Mouse (Mus musculus) ES-Bruce4 (cell line): ENCODE measurements around the gene Gm42791. TPM values are rescaled to one million over a fixed set of nuclear protein-coding genes. Genes with fewer than 3 reads are reported as not detected.
A peak's percentile ranks its signal among the peaks of the same experiment; 100 is the strongest.

Experiments used
- H3K27ac ChIP-seq: 2 replicates; pipeline ENCODE4 v1.5.1; 2012; ENCODE audit warnings: low read length, inconsistent platforms; ENCODE audit not compliant: insufficient read depth
- H3K27me3 ChIP-seq: 2 replicates; pipeline ENCODE4 v1.6.1; 2012; ENCODE audit warnings: mild to moderate bottlenecking, low read length, inconsistent platforms; ENCODE audit not compliant: control insufficient read depth, poor library complexity, insufficient read depth, severe bottlenecking
- H3K36me3 ChIP-seq: 2 replicates; pipeline ENCODE4 v1.6.1; 2012; ENCODE audit warnings: inconsistent platforms, mild to moderate bottlenecking, low read length, moderate library complexity; ENCODE audit not compliant: control insufficient read depth, poor library complexity, insufficient read depth, severe bottlenecking
- H3K4me1 ChIP-seq: one replicate; pipeline ENCODE4 v1.8.1; 2011; ENCODE audit warnings: low read length; ENCODE audit not compliant: control insufficient read depth, insufficient read depth
- H3K4me3 ChIP-seq: 2 replicates; pipeline ENCODE4 v1.5.1; 2011; ENCODE audit warnings: low read depth, mild to moderate bottlenecking, low read length
- H3K9ac ChIP-seq: 2 replicates; pipeline ENCODE4 v1.6.1; 2012; ENCODE audit warnings: low read depth, mild to moderate bottlenecking, inconsistent platforms; ENCODE audit not compliant: poor library complexity, severe bottlenecking
- H3K9me3 ChIP-seq: replicated peaks from 2 replicates; pipeline ENCODE4 v1.6.1; 2012; ENCODE audit warnings: mild to moderate bottlenecking, low read length, inconsistent platforms; ENCODE audit not compliant: control insufficient read depth, poor library complexity, insufficient read depth, severe bottlenecking
- CTCF ChIP-seq: IDR thresholded peaks from one replicate; pipeline ENCODE4 v1.8.1; 2011; ENCODE audit warnings: low read depth, low read length
- EP300 ChIP-seq: IDR thresholded peaks from 2 replicates; pipeline ENCODE4 v1.6.1; 2011; ENCODE audit warnings: low read depth, low read length; ENCODE audit not compliant: insufficient read depth
- POLR2A ChIP-seq: IDR thresholded peaks from one replicate; pipeline ENCODE4 v1.8.1; 2011; ENCODE audit warnings: low read length; ENCODE audit not compliant: insufficient read depth
- polyA plus RNA-seq: library from polyadenylated mRNA; stranded (reverse); fragments of >200 nt; gene quantifications from 2 replicates; pipeline ENCODE4 v1.2.4, GENCODE M21; 2011; ENCODE audit warnings: low read depth; ENCODE audit not compliant: missing spikeins, insufficient read depth, insufficient read length

Gene Gm42791
- polyA plus RNA-seq, 1 experiment = 4.8 TPM

DNA sequence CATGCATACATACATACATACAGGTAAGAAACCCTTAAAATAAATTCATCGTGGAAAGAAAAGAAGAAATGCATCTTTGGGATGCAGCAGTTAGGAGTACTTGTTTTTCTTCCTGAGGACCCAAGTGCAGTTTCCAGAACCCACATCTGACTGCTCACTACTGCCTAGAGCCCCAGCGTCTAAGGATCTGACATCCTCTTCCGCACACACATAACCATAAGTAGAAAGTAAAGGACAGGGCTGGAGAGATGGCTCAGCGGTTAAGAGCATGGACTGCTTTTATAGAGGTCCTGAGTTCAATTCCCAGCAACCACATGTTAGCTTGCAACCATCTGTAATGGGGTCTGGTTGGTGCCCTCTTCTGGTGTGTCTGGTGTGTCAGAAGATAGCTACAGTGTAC is 37.5 kb upstream of the Gm42791 start:
- Histone ChIP-seq H3K9me3 (0 out of 2 replicates have a peak, but pooled peaks cover 2% of the 10 kb centered on the region), H3K9ac (no peak overlapping the region), H3K27ac (no peak overlapping the region), H3K4me1 (no peaks in the 10 kb centered on the region), H3K36me3 (no peaks in the 10 kb centered on the region), H3K4me3 (no peak overlapping the region), H3K27me3 (no peaks in the 10 kb centered on the region)
- TF ChIP-seq CTCF (no peak), EP300 (no peak), POLR2A (no peak)

GRCm38 (mm10) chr5:149031199-149031750 is 36.3 kb upstream of the Gm42791 start:
- Histone ChIP-seq H3K27me3 (no peaks in the 10 kb centered on the region), H3K27ac (no peak overlapping the region), H3K9ac (peak overlapping the region; percentile 19), H3K9me3 (no peaks in the 10 kb centered on the region), H3K36me3 (no peaks in the 10 kb centered on the region), H3K4me3 (peak overlapping the region; percentile 33), H3K4me1 (no peaks in the 10 kb centered on the region)
- TF ChIP-seq POLR2A (no peak), EP300 (no peak), CTCF (no peak)

- Histone ChIP-seq H3K36me3 (no peaks in the 10 kb centered on the region), H3K4me1 (no peaks in the 10 kb centered on the region), H3K9me3 (no peaks in the 10 kb centered on the region), H3K27ac (no peak overlapping the region), H3K9ac (no peak overlapping the region), H3K4me3 (no peak overlapping the region), H3K27me3 (no peaks in the 10 kb centered on the region)
- no peak for TF ChIP-seq EP300
- no peak for TF ChIP-seq POLR2A
- no peak for TF ChIP-seq CTCF
These were observed 35.2 kb upstream of the Gm42791 start for GRCm38 (mm10) chr5:149030103-149030502.

DNA sequence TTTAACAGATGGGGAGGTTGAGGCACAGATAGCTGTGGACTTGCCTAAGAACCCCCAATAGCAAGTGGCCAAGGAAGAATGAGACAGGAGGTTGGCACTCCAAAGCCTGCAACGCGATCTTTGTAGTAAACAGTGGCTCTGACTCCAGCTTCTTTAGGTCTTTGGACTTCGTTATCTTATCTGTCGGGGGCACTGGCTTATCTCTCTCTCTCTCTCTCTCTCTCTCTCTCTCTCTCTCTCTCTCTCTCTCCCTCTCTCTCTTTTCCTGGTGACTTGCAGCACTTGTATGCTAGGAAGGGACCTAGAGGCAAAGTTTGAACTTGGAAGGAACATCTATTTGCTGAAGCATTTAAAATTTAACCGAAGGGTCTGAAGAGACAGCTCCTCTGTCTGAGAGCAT is 33.4 kb upstream of the Gm42791 start:
- Histone ChIP-seq H3K27ac (no peak overlapping the region), H3K4me1 (no peaks in the 10 kb centered on the region), H3K27me3 (no peaks in the 10 kb centered on the region), H3K9me3 (no peaks in the 10 kb centered on the region), H3K9ac (no peak overlapping the region), H3K4me3 (no peak overlapping the region), H3K36me3 (no peaks in the 10 kb centered on the region)
- TF ChIP-seq POLR2A (no peak), CTCF (no peak), EP300 (no peak)

GRCm38 (mm10) chr5:149027389-149027788 is 32.4 kb upstream of the Gm42791 start:
- no peak overlapping the region for H3K27ac ChIP-seq
- H3K36me3 ChIP-seq = no peaks in the 10 kb centered on the region
- H3K27me3 ChIP-seq = no peaks in the 10 kb centered on the region
- no peaks in the 10 kb centered on the region for H3K4me1 ChIP-seq
- no peak overlapping the region for H3K4me3 ChIP-seq
- H3K9me3 ChIP-seq = no peaks in the 10 kb centered on the region
- TF ChIP-seq CTCF (peak; percentile 29), POLR2A (no peak)
- H3K9ac ChIP-seq = no peak overlapping the region

- 0 out of 2 replicates have a peak, but pooled peaks cover 2% of the 10 kb centered on the region for H3K27me3 ChIP-seq
- no peaks in the 10 kb centered on the region for H3K9me3 ChIP-seq
- H3K27ac ChIP-seq = no peak overlapping the region
- TF ChIP-seq CTCF = no peak
- TF ChIP-seq EP300 = no peak
- TF ChIP-seq POLR2A = no peak
- H3K9ac ChIP-seq = no peak overlapping the region
- H3K4me1 ChIP-seq = no peaks in the 10 kb centered on the region
- H3K36me3 ChIP-seq = no peaks in the 10 kb centered on the region
- H3K4me3 ChIP-seq = no peak overlapping the region
These were observed 26.2 kb upstream of the Gm42791 start for GRCm38 (mm10) chr5:149021120-149021519.
